Mouse (Mus musculus) midbrain, embryonic 10.5 days (tissue): ENCODE data around the gene 2310002L09Rik. TPM values are rescaled to one million over a fixed set of nuclear protein-coding genes. Genes with fewer than 3 reads are reported as not detected.
"Not testable (repeated sequence)": the region's sequence is repeated elsewhere in the genome, so short reads cannot be mapped to it uniquely, and the experiment has no call there.

ENCODE experiments used
- DNase-seq: peaks from one replicate; pipeline ENCODE4 v3.0.0-alpha.2; 2017; ENCODE audit warnings: low spot score
- H3K27ac ChIP-seq: fragments of 300-500 bp; sonication (generic); replicated peaks from 2 replicates; pipeline ENCODE4 v1.5.1; 2016; ENCODE audit warnings: mild to moderate bottlenecking
- H3K27me3 ChIP-seq: fragments of 300-500 bp; sonication (generic); 2 replicates; pipeline ENCODE4 v1.6.1; 2016; ENCODE audit warnings: low read depth, mild to moderate bottlenecking; ENCODE audit not compliant: poor library complexity, severe bottlenecking
- H3K36me3 ChIP-seq: fragments of 300-500 bp; sonication (generic); 2 replicates; pipeline ENCODE4 v1.6.1; 2016; ENCODE audit warnings: mild to moderate bottlenecking, moderate library complexity
- H3K4me1 ChIP-seq: fragments of 300-500 bp; sonication (generic); 2 replicates; pipeline ENCODE4 v1.6.1; 2016
- H3K4me3 ChIP-seq: fragments of 300-500 bp; sonication (generic); 2 replicates; pipeline ENCODE4 v1.5.1; 2016; ENCODE audit warnings: mild to moderate bottlenecking, moderate library complexity
- H3K9me3 ChIP-seq: fragments of 300-500 bp; sonication (generic); replicated peaks from 2 replicates; pipeline ENCODE4 v1.6.1; 2016; ENCODE audit warnings: mild to moderate bottlenecking
- WGBS: fragments of 180-500 bp; shearing (Covaris S2); methylation state at CpG from one replicate; pipeline ENCODE4 v1.1.7; 2016; 5-methylcytosine and 5-hydroxymethylcytosine counted together
- polyA plus RNA-seq: library from polyadenylated mRNA; unstranded; fragments of >200 nt; fragmentation: Nextera tagmentation; extraction: Ambion mirVana; gene quantifications from 2 replicates; pipeline ENCODE4 v1.2.1, GENCODE M21; 2016

Gene 2310002L09Rik
- polyA plus RNA-seq, result not detected in 2 replicates

DNA sequence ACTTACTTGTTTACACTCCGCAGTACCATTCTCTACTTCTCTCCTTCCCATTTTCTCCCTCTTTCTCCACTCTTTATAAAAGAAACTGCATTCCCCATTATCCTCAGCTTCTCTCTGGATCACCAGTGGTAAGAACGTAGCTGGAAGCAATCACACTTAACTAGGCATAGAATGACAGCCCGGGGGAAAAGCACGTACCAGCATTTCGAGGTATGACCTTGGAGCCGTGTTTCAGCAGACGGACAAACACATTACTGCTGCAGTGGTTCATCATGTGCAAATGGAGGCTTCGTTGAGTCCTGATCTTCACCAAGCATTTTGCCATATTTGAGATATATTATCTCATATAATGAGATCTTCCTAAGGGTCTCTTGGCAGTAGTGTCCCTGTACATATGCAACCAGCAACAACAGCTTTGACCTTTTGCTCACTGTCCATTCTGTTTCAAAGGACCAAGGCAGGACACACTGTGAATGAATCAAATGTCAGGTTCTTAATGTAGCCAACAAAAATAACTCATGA, at the start of gene 2310002L09Rik:
Gene 2310002L09Rik (minus strand): TSS at position 472 of the 522 bp plus-strand sequence.
- no peak for DNase-seq
- Histone ChIP-seq H3K4me3 (no peak within 1 kb of the TSS), H3K36me3 (no peaks in the 10 kb centered on the region), H3K27ac (no peak within 1 kb of the TSS), H3K27me3 (no peaks in the 10 kb centered on the region), H3K9me3 (no peaks in the 10 kb centered on the region), H3K4me1 (no peaks in the 10 kb centered on the region)
- WGBS, result 87% methylated on average over 8 of the region's 8 CpGs

DNA sequence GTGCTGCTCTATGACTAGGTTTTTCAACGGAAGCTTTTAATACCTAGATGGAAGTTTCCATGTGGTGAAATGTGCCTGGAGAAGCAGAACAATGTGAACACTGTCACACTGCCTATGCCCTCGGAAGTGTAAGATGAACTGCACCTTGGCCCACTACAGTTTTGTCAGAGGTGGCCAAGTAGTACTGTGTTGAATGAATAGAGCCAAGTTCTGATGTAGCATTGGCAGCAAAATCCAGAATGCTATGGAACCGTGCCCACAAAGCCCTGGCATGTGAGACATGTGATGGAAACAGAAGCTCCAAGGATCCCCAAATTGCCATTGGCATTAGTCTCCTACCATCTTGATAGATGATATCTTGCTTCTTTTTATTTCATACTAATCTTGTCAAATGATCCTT, 29.8 kb upstream of the 2310002L09Rik start:
- Histone ChIP-seq H3K27me3 (no peaks in the 10 kb centered on the region), H3K27ac (no peak overlapping the region), H3K9me3 (no peaks in the 10 kb centered on the region), H3K36me3 (no peaks in the 10 kb centered on the region), H3K4me1 (no peaks in the 10 kb centered on the region), H3K4me3 (no peak overlapping the region)
- 87% methylated on average over 3 of the region's 3 CpGs for WGBS
- DNase-seq, result no peak

DNA sequence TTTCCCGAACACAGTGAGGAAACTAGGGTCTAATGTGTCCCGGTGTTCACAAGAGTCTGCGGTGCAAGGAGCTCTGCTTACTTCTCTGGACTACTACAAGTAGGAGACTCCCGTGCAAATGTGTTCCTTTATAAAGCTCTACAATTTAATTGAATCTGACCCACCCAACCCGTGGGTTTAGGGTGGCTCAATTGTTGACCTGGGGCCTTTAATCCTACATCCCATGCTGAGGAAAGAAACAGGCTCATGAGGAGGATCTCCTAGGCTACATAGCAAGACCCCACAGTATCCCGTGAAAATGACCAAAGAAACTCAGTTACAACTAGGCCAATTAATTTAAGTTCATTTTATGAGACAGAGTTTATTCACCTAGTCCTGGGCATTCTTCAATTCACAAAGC, 30.0 kb downstream of the 2310002L09Rik start, which contains the start of gene Gm11756:
Gene Gm11756 (minus strand): TSS at position 101 of the 400 bp plus-strand sequence.
- not testable (repeated sequence) for H3K27me3 ChIP-seq, H3K9me3 ChIP-seq, H3K4me1 ChIP-seq, H3K27ac ChIP-seq, H3K36me3 ChIP-seq, H3K4me3 ChIP-seq, DNase-seq
- 86% methylated on average over 6 of the region's 6 CpGs for WGBS

DNA sequence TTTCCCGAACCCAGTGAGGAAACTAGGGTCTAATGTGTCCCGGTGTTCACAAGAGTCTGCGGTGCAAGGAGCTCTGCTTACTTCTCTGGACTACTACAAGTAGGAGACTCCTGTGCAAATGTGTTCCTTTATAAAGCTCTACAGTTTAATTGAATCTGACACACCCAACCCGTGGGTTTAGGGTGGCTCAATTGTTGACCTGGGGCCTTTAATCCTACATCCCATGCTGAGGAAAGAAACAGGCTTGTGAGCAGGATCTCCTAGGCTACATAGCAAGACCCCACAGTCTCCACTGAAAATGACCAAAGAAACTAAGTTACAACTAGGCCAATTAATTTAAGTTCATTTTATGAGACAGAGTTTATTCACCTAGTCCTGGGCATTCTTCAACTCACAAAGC, 44.8 kb downstream of the 2310002L09Rik start, which contains the start of gene Gm13871:
Gene Gm13871 (minus strand): TSS at position 101 of the 400 bp plus-strand sequence.
- H3K27ac ChIP-seq, H3K4me3 ChIP-seq, H3K4me1 ChIP-seq, DNase-seq, H3K27me3 ChIP-seq, H3K9me3 ChIP-seq, H3K36me3 ChIP-seq: not testable (repeated sequence)
- no CpG with 5 or more reads among the region's 4 CpGs for WGBS

DNA sequence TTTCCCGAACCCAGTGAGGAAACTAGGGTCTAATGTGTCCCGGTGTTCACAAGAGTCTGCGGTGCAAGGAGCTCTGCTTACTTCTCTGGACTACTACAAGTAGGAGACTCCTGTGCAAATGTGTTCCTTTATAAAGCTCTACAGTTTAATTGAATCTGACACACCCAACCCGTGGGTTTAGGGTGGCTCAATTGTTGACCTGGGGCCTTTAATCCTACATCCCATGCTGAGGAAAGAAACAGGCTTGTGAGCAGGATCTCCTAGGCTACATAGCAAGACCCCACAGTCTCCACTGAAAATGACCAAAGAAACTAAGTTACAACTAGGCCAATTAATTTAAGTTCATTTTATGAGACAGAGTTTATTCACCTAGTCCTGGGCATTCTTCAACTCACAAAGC, 59.6 kb downstream of the 2310002L09Rik start, which contains the start of gene Gm11757:
Gene Gm11757 (minus strand): TSS at position 101 of the 400 bp plus-strand sequence.
- not testable (repeated sequence) for H3K4me1 ChIP-seq, H3K4me3 ChIP-seq, H3K36me3 ChIP-seq, H3K27me3 ChIP-seq, H3K27ac ChIP-seq, H3K9me3 ChIP-seq, DNase-seq
- no CpG with 5 or more reads among the region's 4 CpGs for WGBS

Other genes starting within 250 kb of the 2310002L09Rik start
- gene Rasef, start 159.9 kb downstream of the 2310002L09Rik start, polyA plus RNA-seq, result 0.30 and 0.35 TPM in 2 replicates
- gene Gm11758, start 74.6 kb downstream of the 2310002L09Rik start, polyA plus RNA-seq, result not detected in 2 replicates
- gene Gm11757, start 59.7 kb downstream of the 2310002L09Rik start, polyA plus RNA-seq, result not detected in 2 replicates
- not detected in 2 replicates for gene Gm13871, start 44.9 kb downstream of the 2310002L09Rik start, polyA plus RNA-seq
- gene Gm11756, start 30.1 kb downstream of the 2310002L09Rik start, polyA plus RNA-seq, result not detected in 2 replicates
- gene Frmd3, start 62.6 kb upstream of the 2310002L09Rik start, polyA plus RNA-seq, result 1.5 and 3.1 TPM in 2 replicates